Mouse (Mus musculus) MEL (cell line): ENCODE data around the gene Mok.

Source experiments
- CHD1 ChIP-seq: IDR thresholded peaks from 2 replicates; pipeline ENCODE4 v1.6.1; 2012; ENCODE audit warnings: low read depth, mild to moderate bottlenecking, inconsistent platforms, low read length, improper control_type of control experiment
- CTCF ChIP-seq, 3 experiments: IDR thresholded peaks in 2 of 3; conservative IDR thresholded peaks in 1 of 3; 2 replicates each; pipeline ENCODE4 v1.5.1; 2011 to 2012; ENCODE audit warnings: low read length in 3 of 3, low read depth in 2 of 3, mild to moderate bottlenecking in 2 of 3, improper control_type of control experiment in 1 of 3, inconsistent platforms in 1 of 3, mixed read lengths in 1 of 3, moderate library complexity in 1 of 3; ENCODE audit not compliant: control insufficient read depth in 1 of 3, insufficient read depth in 1 of 3, poor library complexity in 1 of 3, severe bottlenecking in 1 of 3
- ETS1 ChIP-seq: IDR thresholded peaks from 2 replicates; pipeline ENCODE4 v1.6.1; 2012; ENCODE audit warnings: low read depth, mild to moderate bottlenecking, inconsistent platforms, low read length, improper control_type of control experiment, moderate library complexity
- GATA1 ChIP-seq: IDR thresholded peaks from 2 replicates; pipeline ENCODE4 v1.6.1; 2011; ENCODE audit warnings: low read depth, low read length, improper control_type of control experiment
- HCFC1 ChIP-seq: IDR thresholded peaks from 2 replicates; pipeline ENCODE4 v1.6.1; 2012; ENCODE audit warnings: low read depth, mild to moderate bottlenecking, inconsistent platforms, low read length, improper control_type of control experiment, moderate library complexity
- MAFK ChIP-seq: IDR thresholded peaks from 2 replicates; pipeline ENCODE4 v1.6.1; 2011; ENCODE audit warnings: low read depth, mild to moderate bottlenecking, low read length, improper control_type of control experiment, borderline replicate concordance
- MAX ChIP-seq: IDR thresholded peaks from 2 replicates; pipeline ENCODE4 v1.6.1; 2011; ENCODE audit warnings: low read length, improper control_type of control experiment
- POLR2A ChIP-seq, 2 experiments: IDR thresholded peaks; 2 replicates each; pipeline ENCODE4 v1.6.1; 2011 to 2012; ENCODE audit warnings: low read length in 2 of 2, mild to moderate bottlenecking in 2 of 2, control low read depth in 1 of 2, improper control_type of control experiment in 1 of 2, low read depth in 1 of 2, moderate library complexity in 1 of 2; ENCODE audit not compliant: control insufficient read depth in 1 of 2, insufficient read depth in 1 of 2, poor library complexity in 1 of 2
- POLR2AphosphoS5 ChIP-seq: IDR thresholded peaks from 2 replicates; pipeline ENCODE4 v1.6.1; 2012; ENCODE audit warnings: low read depth, borderline replicate concordance, mild to moderate bottlenecking, inconsistent platforms, low read length, moderate library complexity, mixed read lengths
- RAD21 ChIP-seq: IDR thresholded peaks from 2 replicates; pipeline ENCODE4 v1.6.1; 2011; ENCODE audit warnings: mild to moderate bottlenecking, low read depth, low read length, improper control_type of control experiment
- TBP ChIP-seq: IDR thresholded peaks from 2 replicates; pipeline ENCODE4 v1.8.0; 2011; ENCODE audit warnings: low read depth, low read length, improper control_type of control experiment
- USF2 ChIP-seq, 2 experiments: IDR thresholded peaks; 2 replicates each; pipeline ENCODE4 v1.6.1; 2011 to 2012; ENCODE audit warnings: improper control_type of control experiment in 2 of 2, low read length in 2 of 2, borderline replicate concordance in 1 of 2, inconsistent platforms in 1 of 2, low read depth in 1 of 2, mild to moderate bottlenecking in 1 of 2; ENCODE audit not compliant: insufficient read depth in 1 of 2

DNA sequence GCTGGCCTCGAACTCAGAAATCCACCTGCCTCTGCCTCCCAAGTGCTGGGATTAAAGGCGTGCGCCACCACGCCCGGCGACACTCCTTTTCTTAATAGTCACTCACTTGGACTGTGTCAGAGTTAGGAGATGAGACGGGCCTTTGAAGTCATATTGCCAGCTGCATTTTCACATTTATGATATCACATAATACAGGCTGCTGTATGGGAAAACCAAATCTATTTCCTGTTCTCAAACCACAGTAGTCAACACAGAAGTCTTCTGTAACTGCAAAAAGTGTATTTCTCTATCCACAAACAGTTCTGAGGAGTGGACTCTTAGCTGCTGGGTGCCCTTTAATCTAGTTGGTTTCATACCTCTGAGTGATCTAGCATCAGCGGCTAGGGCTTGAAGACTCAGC, 81.8 kb downstream of the Mok start:
- no peak for TF ChIP-seq RAD21
- no peak for TF ChIP-seq GATA1
- no peak for TF ChIP-seq POLR2A (IDR thresholded peaks at IDR 0.05; ENCODE audit: control insufficient read depth in 1 of 2, insufficient read depth in 1 of 2, low read depth in 1 of 2, low read length in 2 of 2, poor library complexity in 1 of 2)
- TF ChIP-seq CTCF (IDR thresholded peaks at IDR 0.05 in 2 of 3, conservative IDR thresholded peaks at IDR 0.05 in 1 of 3; ENCODE audit: control insufficient read depth in 1 of 3, insufficient read depth in 1 of 3, low read depth in 2 of 3, low read length in 3 of 3, poor library complexity in 1 of 3, severe bottlenecking in 1 of 3), result no peak
- TF ChIP-seq CHD1, result no peak
- TF ChIP-seq MAFK, result no peak
- no peak for TF ChIP-seq HCFC1
- no peak for TF ChIP-seq USF2 (IDR thresholded peaks at IDR 0.05; ENCODE audit: borderline replicate concordance in 1 of 2, insufficient read depth in 1 of 2, low read depth in 1 of 2, low read length in 2 of 2)
- TF ChIP-seq ETS1, result no peak
- TF ChIP-seq MAX, result no peak
- no peak for TF ChIP-seq POLR2AphosphoS5
- TF ChIP-seq TBP, result no peak
